Mouse (Mus musculus) midbrain, embryonic 11.5 days (tissue): ENCODE data around the gene Immp2l. TPM values are rescaled to one million over a fixed set of nuclear protein-coding genes. Genes with fewer than 3 reads are reported as not detected.

Source experiments
- ATAC-seq: fragments of 200-750 bp; cut with Nextera tagmentation; 2 replicates; pipeline ENCODE4 v1.8.0; 2017; ENCODE audit warnings: moderate TSS enrichment, moderate library complexity; ENCODE audit not compliant: low FRiP score
- DNase-seq: peaks from one replicate; pipeline ENCODE4 v3.0.0; 2015; ENCODE audit warnings: low spot score; ENCODE audit errors: missing footprints
- H3K27ac ChIP-seq: fragments of 300-500 bp; sonication (generic); 2 replicates; pipeline ENCODE4 v1.5.1; 2014; ENCODE audit warnings: low read depth, low read length
- H3K27me3 ChIP-seq: fragments of 300-500 bp; sonication (generic); 2 replicates; pipeline ENCODE4 v1.6.1; 2014; ENCODE audit warnings: mild to moderate bottlenecking, low read length, moderate library complexity, mixed read lengths; ENCODE audit not compliant: control insufficient read depth, insufficient read depth
- H3K36me3 ChIP-seq: fragments of 300-500 bp; sonication (generic); 2 replicates; pipeline ENCODE4 v1.6.1; 2014; ENCODE audit warnings: mild to moderate bottlenecking, low read length, moderate library complexity, mixed read lengths; ENCODE audit not compliant: control insufficient read depth, insufficient read depth
- H3K4me1 ChIP-seq: fragments of 300-500 bp; sonication (generic); 2 replicates; pipeline ENCODE4 v1.6.1; 2014; ENCODE audit warnings: low read length; ENCODE audit not compliant: control insufficient read depth, insufficient read depth
- H3K4me2 ChIP-seq: fragments of 300-500 bp; sonication (generic); 2 replicates; pipeline ENCODE4 v1.6.1; 2014; ENCODE audit warnings: mild to moderate bottlenecking, moderate library complexity
- H3K4me3 ChIP-seq: fragments of 300-500 bp; sonication (generic); 2 replicates; pipeline ENCODE4 v1.5.1; 2014; ENCODE audit warnings: low read depth, low read length
- H3K9ac ChIP-seq: fragments of 300-500 bp; sonication (generic); 2 replicates; pipeline ENCODE4 v1.6.1; 2014; ENCODE audit warnings: low read length
- H3K9me3 ChIP-seq: fragments of 300-500 bp; sonication (generic); 2 replicates; pipeline ENCODE4 v1.6.1; 2016; ENCODE audit warnings: low read length; ENCODE audit not compliant: control insufficient read depth
- WGBS: fragments of 180-500 bp; shearing (Covaris S2); extraction: QIAGEN DNeasy Blood & Tissue Kit; methylation state at CpG from one replicate; pipeline ENCODE4 v1.1.7; 2014; 5-methylcytosine and 5-hydroxymethylcytosine counted together
- polyA plus RNA-seq: library from polyadenylated mRNA; unstranded; fragments of >200 nt; fragmentation: Nextera tagmentation; extraction: Ambion mirVana; gene quantifications from 2 replicates; pipeline ENCODE4 v1.2.1, GENCODE M21; 2014

Immp2l gene
- polyA plus RNA-seq, 1 experiment from 2014 or later = 9.1 TPM

DNA sequence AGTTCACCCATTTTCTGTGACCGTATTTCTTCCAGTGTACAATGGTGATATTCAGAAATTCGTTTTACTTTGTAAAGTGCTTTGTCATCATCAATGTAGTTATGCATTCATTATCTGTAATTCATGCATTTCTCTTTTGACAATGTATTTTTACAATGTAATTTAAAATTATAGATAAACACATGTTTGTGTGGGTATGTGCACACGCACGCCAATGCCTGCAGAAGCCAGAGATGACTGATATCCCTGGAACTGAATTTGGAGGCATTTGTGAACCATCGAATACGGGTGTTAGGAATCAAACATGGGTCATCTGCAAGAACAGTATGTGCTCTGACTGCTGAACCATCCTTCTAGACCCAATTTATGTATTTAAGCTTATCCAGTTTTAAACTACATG is 161.6 kb downstream of the Immp2l start:
- H3K4me3 ChIP-seq = no peak overlapping the region
- no peak for ATAC-seq
- no peaks in the 10 kb centered on the region for H3K36me3 ChIP-seq
- no peak overlapping the region for H3K27ac ChIP-seq
- WGBS = 91% methylated on average over 6 of the region's 6 CpGs
- no peaks in the 10 kb centered on the region for H3K4me1 ChIP-seq
- H3K27me3 ChIP-seq = no peaks in the 10 kb centered on the region
- no peak for DNase-seq
- H3K4me2 ChIP-seq = no peak overlapping the region
- H3K9ac ChIP-seq = no peak overlapping the region
- H3K9me3 ChIP-seq = no peaks in the 10 kb centered on the region

DNA sequence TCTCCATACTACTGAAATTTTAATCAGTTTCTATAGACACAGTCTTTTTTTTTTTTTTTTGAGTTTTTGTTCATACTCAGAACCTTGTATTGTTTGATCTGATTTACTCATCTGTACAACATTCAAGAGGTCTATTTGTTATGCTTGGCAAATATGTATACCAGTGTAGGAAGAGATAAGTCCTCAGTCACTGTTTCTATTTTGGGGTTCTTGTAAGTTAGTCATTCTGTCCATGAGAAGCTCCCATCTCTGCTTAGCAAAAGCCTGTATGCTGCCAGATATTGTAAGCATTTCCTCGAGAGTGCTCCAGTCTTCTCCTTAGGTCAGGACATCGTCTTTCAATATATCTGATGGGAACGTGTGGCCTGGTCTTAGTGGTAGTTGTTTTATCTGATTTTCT is 168.9 kb downstream of the Immp2l start:
- H3K4me1 ChIP-seq = no peaks in the 10 kb centered on the region
- H3K4me2 ChIP-seq = no peak overlapping the region
- H3K9me3 ChIP-seq = no peaks in the 10 kb centered on the region
- H3K27me3 ChIP-seq = no peaks in the 10 kb centered on the region
- H3K9ac ChIP-seq = no peak overlapping the region
- WGBS = 79% methylated on average over 3 of the region's 3 CpGs
- no peak for ATAC-seq
- no peak for DNase-seq
- H3K36me3 ChIP-seq = no peaks in the 10 kb centered on the region
- H3K4me3 ChIP-seq = no peak overlapping the region
- no peak overlapping the region for H3K27ac ChIP-seq

GRCm38 (mm10) chr12:41196374-41196773 is 172.5 kb downstream of the Immp2l start:
- no peak for ATAC-seq
- Histone ChIP-seq H3K9me3 (no peaks in the 10 kb centered on the region), H3K9ac (no peak overlapping the region), H3K36me3 (no peaks in the 10 kb centered on the region), H3K4me2 (no peak overlapping the region), H3K4me1 (no peaks in the 10 kb centered on the region), H3K27ac (no peak overlapping the region), H3K4me3 (no peak overlapping the region), H3K27me3 (no peaks in the 10 kb centered on the region)
- 90% methylated on average over 2 of the region's 2 CpGs for WGBS
- no peak for DNase-seq

- ATAC-seq (no peak), DNase-seq (no peak)
- no peaks in the 10 kb centered on the region for H3K4me1 ChIP-seq
- no peak overlapping the region for H3K4me3 ChIP-seq
- H3K9ac ChIP-seq = no peak overlapping the region
- WGBS = 75% methylated on average over 1 of the region's 1 CpGs
- H3K4me2 ChIP-seq = no peak overlapping the region
- no peaks in the 10 kb centered on the region for H3K27me3 ChIP-seq
- H3K27ac ChIP-seq = no peak overlapping the region
- H3K36me3 ChIP-seq = no peaks in the 10 kb centered on the region
- H3K9me3 ChIP-seq = no peaks in the 10 kb centered on the region
Measured at GRCm38 (mm10) chr12:41215186-41215585, 191.3 kb downstream of the Immp2l start.

GRCm38 (mm10) chr12:41221893-41222292 is 198.0 kb downstream of the Immp2l start:
- Histone ChIP-seq H3K27ac (no peak overlapping the region), H3K27me3 (no peaks in the 10 kb centered on the region), H3K9ac (no peak overlapping the region), H3K4me3 (no peak overlapping the region), H3K4me2 (no peak overlapping the region), H3K4me1 (no peaks in the 10 kb centered on the region), H3K9me3 (no peaks in the 10 kb centered on the region), H3K36me3 (no peaks in the 10 kb centered on the region)
- DNase-seq (no peak), ATAC-seq (no peak)
- 69% methylated on average over 3 of the region's 3 CpGs for WGBS

- Histone ChIP-seq H3K4me3 (no peak overlapping the region), H3K27me3 (no peaks in the 10 kb centered on the region), H3K27ac (no peak overlapping the region), H3K4me2 (no peak overlapping the region), H3K9ac (no peak overlapping the region), H3K36me3 (no peaks in the 10 kb centered on the region), H3K9me3 (no peaks in the 10 kb centered on the region), H3K4me1 (no peaks in the 10 kb centered on the region)
- WGBS = 76% methylated on average over 1 of the region's 1 CpGs
- ATAC-seq = no peak
- no peak for DNase-seq
Measured at GRCm38 (mm10) chr12:41223686-41224085, 199.8 kb downstream of the Immp2l start.

DNA sequence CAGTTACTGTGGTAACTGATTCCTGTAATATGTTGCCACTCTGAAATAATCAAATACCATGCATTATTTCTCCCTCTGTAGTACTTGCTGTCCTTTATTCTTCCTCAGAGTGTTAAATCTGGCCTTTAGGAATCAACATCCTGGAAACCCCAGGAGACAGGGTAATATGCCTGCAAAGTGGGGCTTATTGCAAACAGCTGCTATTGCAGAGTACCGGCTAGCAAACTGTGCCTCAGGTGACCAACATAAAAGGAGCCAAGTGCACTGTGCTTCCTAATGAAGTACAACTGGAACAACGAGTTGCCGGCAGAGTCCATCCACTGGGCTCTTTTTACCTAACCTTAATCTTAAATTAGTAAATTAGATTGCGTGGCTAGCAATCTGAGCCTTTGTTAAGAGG is 200.6 kb downstream of the Immp2l start:
- ATAC-seq = no peak
- DNase-seq = no peak
- Histone ChIP-seq H3K27me3 (no peaks in the 10 kb centered on the region), H3K36me3 (no peaks in the 10 kb centered on the region), H3K9ac (no peak overlapping the region), H3K27ac (no peak overlapping the region), H3K9me3 (no peaks in the 10 kb centered on the region), H3K4me1 (no peaks in the 10 kb centered on the region), H3K4me2 (no peak overlapping the region), H3K4me3 (no peak overlapping the region)
- WGBS = 80% methylated on average over 4 of the region's 4 CpGs

DNA sequence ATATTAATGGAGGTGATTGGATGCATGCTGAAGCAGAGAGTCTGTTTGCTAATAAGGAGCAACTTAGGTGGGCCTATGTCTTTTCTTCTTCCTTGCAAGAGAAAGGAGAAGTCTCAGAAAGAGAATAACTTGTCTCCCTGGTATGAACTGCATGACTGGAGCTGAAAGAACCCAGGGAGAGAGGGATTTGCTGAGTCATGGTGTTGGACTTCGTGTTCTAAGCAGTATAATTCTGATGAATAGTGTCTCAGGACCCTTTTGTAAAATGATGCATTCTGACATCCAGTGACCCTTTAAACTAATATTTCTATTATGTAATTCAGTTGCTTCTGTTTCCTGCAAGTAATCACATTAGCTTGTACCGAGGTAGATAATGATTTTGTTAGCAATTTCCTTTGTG is 208.1 kb downstream of the Immp2l start:
- Histone ChIP-seq H3K27me3 (no peaks in the 10 kb centered on the region), H3K27ac (no peak overlapping the region), H3K4me2 (no peak overlapping the region), H3K4me3 (no peak overlapping the region), H3K9me3 (no peaks in the 10 kb centered on the region), H3K9ac (no peak overlapping the region), H3K36me3 (no peaks in the 10 kb centered on the region), H3K4me1 (no peaks in the 10 kb centered on the region)
- DNase-seq (no peak), ATAC-seq (no peak)
- 61% methylated on average over 2 of the region's 2 CpGs for WGBS

DNA sequence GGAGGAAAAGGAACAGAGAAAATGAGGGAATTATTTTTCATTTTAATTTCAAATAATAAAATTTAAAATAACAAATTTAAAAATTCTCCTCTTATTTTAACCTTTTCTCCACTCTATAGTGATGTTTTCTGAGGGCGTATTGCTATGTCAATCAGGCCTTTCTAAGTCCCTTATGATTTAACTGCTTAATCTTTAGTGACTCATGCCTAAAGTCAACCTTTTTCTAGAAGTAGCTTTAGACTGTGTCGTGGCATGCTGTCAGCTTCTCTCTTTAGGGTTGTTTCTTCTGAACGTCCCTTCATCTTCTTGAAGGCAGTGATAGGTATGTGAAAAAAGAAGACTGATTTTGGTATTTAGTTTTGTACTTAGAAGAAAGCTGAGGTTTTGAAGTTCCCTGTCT is 214.0 kb downstream of the Immp2l start:
- H3K36me3 ChIP-seq = no peaks in the 10 kb centered on the region
- H3K9me3 ChIP-seq = no peaks in the 10 kb centered on the region
- H3K4me2 ChIP-seq = no peak overlapping the region
- H3K9ac ChIP-seq = no peak overlapping the region
- ATAC-seq = no peak
- 81% methylated on average over 3 of the region's 3 CpGs for WGBS
- H3K27ac ChIP-seq = no peak overlapping the region
- H3K27me3 ChIP-seq = no peaks in the 10 kb centered on the region
- no peak overlapping the region for H3K4me3 ChIP-seq
- no peak for DNase-seq
- no peaks in the 10 kb centered on the region for H3K4me1 ChIP-seq

- Histone ChIP-seq H3K4me1 (no peaks in the 10 kb centered on the region), H3K27me3 (no peaks in the 10 kb centered on the region), H3K9ac (no peak overlapping the region), H3K4me2 (no peak overlapping the region), H3K4me3 (no peak overlapping the region), H3K9me3 (no peaks in the 10 kb centered on the region), H3K27ac (no peak overlapping the region), H3K36me3 (no peaks in the 10 kb centered on the region)
- no peak for DNase-seq
- no peak for ATAC-seq
- 62% methylated on average over 2 of the region's 2 CpGs for WGBS
Measured at GRCm38 (mm10) chr12:41241221-41241620, 217.3 kb downstream of the Immp2l start.
